14 mouse cellular contexts compared by ENCODE assay signal in genomic region chr6:48838321-48839080, GRCm38 (mm10). TPM values are rescaled to one million over a fixed set of nuclear protein-coding genes. Genes with fewer than 3 reads are reported as not detected.
DNase-seq lines count a peak whose midpoint lies in the region; ATAC-seq and TF ChIP-seq lines count a peak whose summit lies in the region.
"Had no signal": no experiment of that assay in that cellular context is flagged by ENCODE, and none has a peak within 500 bp of the region (broad histone marks: within the 10 kb centered on the region; RNA-seq: fewer than 3 reads in every experiment).

No protein-coding gene starts in this region.

- H3K9me3 ChIP-seq in forebrain, embryonic 15.5 days: no peaks in the 10 kb centered on the region
- H3K9me3 ChIP-seq in forebrain, embryonic 16.5 days (ENCODE audit: control insufficient read depth, low read length): no peaks in the 10 kb centered on the region
- H3K9me3 ChIP-seq in kidney, embryonic 16.5 days (ENCODE audit: low read length): no peaks in the 10 kb centered on the region
- H3K9me3 ChIP-seq in embryonic facial prominence, embryonic 13.5 days: no peaks in the 10 kb centered on the region
- no peaks in the 10 kb centered on the region for H3K9me3 ChIP-seq in liver, embryonic 14.5 days (ENCODE audit: control insufficient read depth, low read length)

- intact Hi-C loops in left cerebral cortex, postnatal 25 days (cut with DNase I): no loop called here

- H3K27me3 ChIP-seq in forebrain, embryonic 15.5 days: no peaks in the 10 kb centered on the region
- H3K27me3 ChIP-seq in forebrain, embryonic 16.5 days (replicated peaks; ENCODE audit: control insufficient read depth, insufficient read depth, low read length): no peaks in the 10 kb centered on the region
- no peaks in the 10 kb centered on the region for H3K27me3 ChIP-seq in kidney, embryonic 16.5 days (ENCODE audit: insufficient read depth, low read length)
- H3K27me3 ChIP-seq in embryonic facial prominence, embryonic 13.5 days: no peaks in the 10 kb centered on the region
- no peaks in the 10 kb centered on the region for H3K27me3 ChIP-seq in liver, embryonic 14.5 days (ENCODE audit: control insufficient read depth, insufficient read depth, low read length)

- no peak for TF ChIP-seq EP300 in liver, embryonic 14.5 days (IDR thresholded peaks at IDR 0.05; ENCODE audit: low read depth)

- 0 out of 2 replicates have a peak overlapping the region, but pooled peaks have one; percentile 43 for H3K4me2 ChIP-seq in forebrain, embryonic 15.5 days (replicated peaks)
- H3K4me2 ChIP-seq in forebrain, embryonic 16.5 days (ENCODE audit: low read length): no peak overlapping the region
- peak overlapping the region; percentile 71 for H3K4me2 ChIP-seq in kidney, embryonic 16.5 days (replicated peaks; ENCODE audit: low read depth, low read length)
- H3K4me2 ChIP-seq in embryonic facial prominence, embryonic 13.5 days: peak overlapping the region; percentile 81
- peak overlapping the region; percentile 53 for H3K4me2 ChIP-seq in liver, embryonic 14.5 days (ENCODE audit: low read depth)

- 72% methylated on average over 6 of the region's 6 CpGs for WGBS in forebrain, embryonic 15.5 days
- 76% methylated on average over 6 of the region's 6 CpGs for WGBS in forebrain, embryonic 16.5 days
- 68% methylated on average over 6 of the region's 6 CpGs for WGBS in kidney, embryonic 16.5 days
- WGBS in embryonic facial prominence, embryonic 13.5 days: 79% methylated on average over 6 of the region's 6 CpGs
- 61% methylated on average over 6 of the region's 6 CpGs for WGBS in liver, embryonic 14.5 days (ENCODE audit: insufficient replicate concordance)

- H3K4me3 ChIP-seq in forebrain, embryonic 15.5 days: no peak overlapping the region
- no peak overlapping the region for H3K4me3 ChIP-seq in forebrain, embryonic 16.5 days (replicated peaks; ENCODE audit: low read length)
- H3K4me3 ChIP-seq in kidney, embryonic 16.5 days (ENCODE audit: low read length): no peak overlapping the region
- H3K4me3 ChIP-seq in embryonic facial prominence, embryonic 13.5 days: no peak overlapping the region
- H3K4me3 ChIP-seq in liver, embryonic 14.5 days (ENCODE audit: insufficient read depth in 1 of 2, low read depth in 2 of 2, low read length in 2 of 2): no peak overlapping the region

- H3K4me1 ChIP-seq in forebrain, embryonic 15.5 days: peaks cover 40% of the 10 kb centered on the region
- H3K4me1 ChIP-seq in forebrain, embryonic 16.5 days (replicated peaks; ENCODE audit: control insufficient read depth, insufficient read depth, low read length): peaks cover 36% of the 10 kb centered on the region
- peaks cover 30% of the 10 kb centered on the region for H3K4me1 ChIP-seq in kidney, embryonic 16.5 days (ENCODE audit: insufficient read depth, low read length)
- H3K4me1 ChIP-seq in embryonic facial prominence, embryonic 13.5 days: peaks cover 40% of the 10 kb centered on the region
- H3K4me1 ChIP-seq in liver, embryonic 14.5 days (replicated peaks; ENCODE audit: control insufficient read depth in 2 of 2, insufficient read depth in 2 of 2, low read length in 1 of 2): no peaks in the 10 kb centered on the region

- H3K36me3 ChIP-seq in forebrain, embryonic 15.5 days: peaks cover 9% of the 10 kb centered on the region
- peaks cover 2% of the 10 kb centered on the region; the same call in 1 of the 2 replicates for H3K36me3 ChIP-seq in forebrain, embryonic 16.5 days (ENCODE audit: control insufficient read depth, insufficient read depth)
- peaks cover 45% of the 10 kb centered on the region for H3K36me3 ChIP-seq in kidney, embryonic 16.5 days (ENCODE audit: insufficient read depth, low read length)
- H3K36me3 ChIP-seq in embryonic facial prominence, embryonic 13.5 days: peaks cover 54% of the 10 kb centered on the region
- H3K36me3 ChIP-seq in liver, embryonic 14.5 days (replicated peaks; ENCODE audit: control insufficient read depth, insufficient read depth, low read depth): no peaks in the 10 kb centered on the region

- no peak overlapping the region for H3K9ac ChIP-seq in forebrain, embryonic 15.5 days (replicated peaks)
- H3K9ac ChIP-seq in forebrain, embryonic 16.5 days (replicated peaks; ENCODE audit: low read depth, low read length): no peak overlapping the region
- H3K9ac ChIP-seq in kidney, embryonic 16.5 days (replicated peaks; ENCODE audit: low read length): peak overlapping the region; percentile 25; the same call in 1 of the 2 replicates
- no peak overlapping the region for H3K9ac ChIP-seq in embryonic facial prominence, embryonic 13.5 days
- H3K9ac ChIP-seq in liver, embryonic 14.5 days (replicated peaks): no peak overlapping the region

- no peak for DNase-seq in kidney, postnatal 36 days
- no peak for DNase-seq in liver, embryonic 14.5 days (ENCODE audit: low read depth in 3 of 3, low spot score in 3 of 3)
- DNase-seq in left cerebral cortex, postnatal 25 days (ENCODE audit: low spot score in 2 of 2): no peak
- no peak for DNase-seq in left cerebral cortex, adult 18-20 months (ENCODE audit: low spot score in 2 of 2)
- DNase-seq: cerebellum, adult 18-20 months; right cerebral cortex, postnatal 14 days; thymus, postnatal 4 days had no signal

- TF ChIP-seq CTCF in liver, embryonic 14.5 days (IDR thresholded peaks at IDR 0.05; ENCODE audit: low read depth): no peak

- no peak overlapping the region for H3K27ac ChIP-seq in forebrain, embryonic 15.5 days (replicated peaks)
- no peak overlapping the region for H3K27ac ChIP-seq in forebrain, embryonic 16.5 days (ENCODE audit: low read length)
- no peak overlapping the region for H3K27ac ChIP-seq in kidney, embryonic 16.5 days (ENCODE audit: low read length)
- H3K27ac ChIP-seq in embryonic facial prominence, embryonic 13.5 days: no peak overlapping the region
- no peak overlapping the region for H3K27ac ChIP-seq in liver, embryonic 14.5 days

- ATAC-seq in forebrain, embryonic 15.5 days (replicated peaks): no peak
- ATAC-seq in forebrain, embryonic 16.5 days: no peak
- ATAC-seq in kidney, embryonic 16.5 days (ENCODE audit: low FRiP score, low TSS enrichment): no peak
- no peak for ATAC-seq in embryonic facial prominence, embryonic 13.5 days (ENCODE audit: insufficient number of reproducible peaks, insufficient read depth, low FRiP score, low TSS enrichment, low read depth)
- no peak for ATAC-seq in liver, embryonic 14.5 days (ENCODE audit: insufficient read depth)
- ATAC-seq: CD4-positive, CD25-positive, alpha-beta regulatory T cell, adult 4 months had no signal

RNA-seq across cellular contexts. Expression of gene Tmem176a, which starts 2.2 kb away (rescaled TPM):
- polyA plus RNA-seq in forebrain, embryonic 15.5 days (2015; fragmentation: Nextera tagmentation; extraction: Ambion mirVana): 11.1 and 11.2 TPM in 2 replicates
- polyA plus RNA-seq in forebrain, embryonic 16.5 days (2015; fragmentation: Nextera tagmentation; extraction: Ambion mirVana): 10.2 and 10.5 TPM in 2 replicates
- polyA plus RNA-seq in kidney, embryonic 16.5 days (2015; fragmentation: Nextera tagmentation; extraction: Ambion mirVana): 194 and 227 TPM in 2 replicates
- polyA plus RNA-seq in embryonic facial prominence, embryonic 13.5 days (2015; fragmentation: Nextera tagmentation; extraction: Ambion mirVana): 49.3 and 51.9 TPM in 2 replicates
- polyA plus RNA-seq in liver, embryonic 14.5 days (2012; rRNA removed): 34.5 and 37.1 TPM in 2 replicates
- polyA plus RNA-seq in liver, embryonic 14.5 days (2014; fragmentation: Nextera tagmentation; extraction: Ambion mirVana): 112 and 126 TPM in 2 replicates
- total RNA-seq in left cerebral cortex, postnatal 25 days (2021): 10 to 100 TPM; 30.2 to 34.9 TPM
- total RNA-seq in left cerebral cortex, adult 18-20 months (2021): 10 to 100 TPM; 28.9 to 40.9 TPM

RNA-seq across cellular contexts. Expression of gene Tmem176b, which starts 2.8 kb away (rescaled TPM):
- polyA plus RNA-seq in forebrain, embryonic 15.5 days (2015; fragmentation: Nextera tagmentation; extraction: Ambion mirVana): 85.0 and 90.2 TPM in 2 replicates
- polyA plus RNA-seq in forebrain, embryonic 16.5 days (2015; fragmentation: Nextera tagmentation; extraction: Ambion mirVana): 73.2 and 80.9 TPM in 2 replicates
- polyA plus RNA-seq in kidney, embryonic 16.5 days (2015; fragmentation: Nextera tagmentation; extraction: Ambion mirVana): 479 and 496 TPM in 2 replicates
- polyA plus RNA-seq in embryonic facial prominence, embryonic 13.5 days (2015; fragmentation: Nextera tagmentation; extraction: Ambion mirVana): 171 and 177 TPM in 2 replicates
- 94.7 and 107 TPM in 2 replicates for polyA plus RNA-seq in liver, embryonic 14.5 days (2012; rRNA removed)
- polyA plus RNA-seq in liver, embryonic 14.5 days (2014; fragmentation: Nextera tagmentation; extraction: Ambion mirVana): 146 and 152 TPM in 2 replicates
- total RNA-seq in left cerebral cortex, postnatal 25 days (2021): 10 to 100 TPM; 53.7 to 57.9 TPM
- 10 to 100 TPM; 55.5 to 58.5 TPM for total RNA-seq in left cerebral cortex, adult 18-20 months (2021)

RNA-seq across cellular contexts. Expression of gene Aoc1, which starts 34.2 kb away (rescaled TPM):
- not detected in 2 replicates for polyA plus RNA-seq in forebrain, embryonic 15.5 days (2015; fragmentation: Nextera tagmentation; extraction: Ambion mirVana)
- not detected in 2 replicates for polyA plus RNA-seq in forebrain, embryonic 16.5 days (2015; fragmentation: Nextera tagmentation; extraction: Ambion mirVana)
- 4.7 and 6.0 TPM in 2 replicates for polyA plus RNA-seq in kidney, embryonic 16.5 days (2015; fragmentation: Nextera tagmentation; extraction: Ambion mirVana)
- polyA plus RNA-seq in embryonic facial prominence, embryonic 13.5 days (2015; fragmentation: Nextera tagmentation; extraction: Ambion mirVana): 1.2 TPM in 1 of 2 replicates, not detected in the other
- polyA plus RNA-seq in liver, embryonic 14.5 days (2012; rRNA removed): 0.02 TPM in 1 of 2 replicates, not detected in the other
- polyA plus RNA-seq in liver, embryonic 14.5 days (2014; fragmentation: Nextera tagmentation; extraction: Ambion mirVana): not detected in 2 replicates
- total RNA-seq in left cerebral cortex, postnatal 25 days (2021): not detected
- total RNA-seq in left cerebral cortex, adult 18-20 months (2021): not detected
- total RNA-seq: hematopoietic stem cell, adult 5-6 weeks; left cerebral cortex, postnatal 14 days had no signal
